Comparison of ENCODE assay signal across 11 mouse cellular contexts in the genomic region with DNA sequence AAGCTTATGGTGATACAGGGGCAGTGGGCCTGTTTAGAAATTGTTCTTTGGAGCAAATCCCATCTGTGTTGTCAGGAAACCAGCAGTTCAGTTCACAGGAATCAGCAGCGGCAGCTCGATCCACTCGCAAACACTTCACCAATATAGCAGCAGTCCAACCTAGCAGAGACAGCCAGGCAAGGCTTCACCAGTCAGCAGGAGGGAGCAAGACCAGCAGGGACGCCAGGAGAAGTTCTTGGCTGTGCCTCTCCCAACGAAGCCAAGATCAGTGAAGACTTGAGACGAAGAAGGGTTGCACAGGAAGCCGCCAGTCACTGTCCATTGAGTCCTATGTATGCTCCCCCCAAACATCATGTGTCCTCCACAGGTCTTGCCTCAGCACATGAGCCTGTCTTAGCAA.
"Had no signal": no experiment of that assay in that cellular context is flagged by ENCODE, and none has a peak within 500 bp of the region (broad histone marks: within the 10 kb centered on the region; RNA-seq: fewer than 3 reads in every experiment).

No protein-coding gene starts in this region.

- H3K4me1 ChIP-seq: limb, embryonic 12.5 days; liver, embryonic 13.5 days; midbrain, embryonic 13.5 days; stomach, embryonic 15.5 days had no signal

- H3K4me3 ChIP-seq: limb, embryonic 12.5 days; liver, embryonic 13.5 days; midbrain, embryonic 13.5 days; stomach, embryonic 15.5 days had no signal

- DNase-seq: kidney, adult 2 months; kidney, postnatal 25 days; liver; liver, embryonic 13.5 days; liver, postnatal 0 days; right cerebral cortex, postnatal 14 days; thymus, adult 2 months; thymus, postnatal 25 days had no signal

- ATAC-seq: liver, postnatal 0 days; midbrain, embryonic 13.5 days had no signal

- H3K4me2 ChIP-seq: limb, embryonic 12.5 days; liver, embryonic 13.5 days; midbrain, embryonic 13.5 days; stomach, embryonic 15.5 days had no signal

- H3K36me3 ChIP-seq: stomach, embryonic 15.5 days had no signal

- H3K27ac ChIP-seq: limb, embryonic 12.5 days; liver, embryonic 13.5 days; midbrain, embryonic 13.5 days; stomach, embryonic 15.5 days had no signal

- H3K9ac ChIP-seq: limb, embryonic 12.5 days; liver, embryonic 13.5 days; liver, postnatal 0 days; midbrain, embryonic 13.5 days; stomach, embryonic 15.5 days had no signal

- H3K27me3 ChIP-seq: limb, embryonic 12.5 days; liver, embryonic 13.5 days; midbrain, embryonic 13.5 days; stomach, embryonic 15.5 days had no signal

- H3K9me3 ChIP-seq: limb, embryonic 12.5 days; liver, embryonic 13.5 days; midbrain, embryonic 13.5 days; stomach, embryonic 15.5 days had no signal
